Mouse (Mus musculus): Measurements from ENCODE around the gene Qrich2. TPM values are rescaled to one million over a fixed set of nuclear protein-coding genes. Genes with fewer than 3 reads are reported as not detected.

Gene Qrich2
- total and polyA plus RNA-seq, 3 experiments, result 0.29 to 0.38 (median 0.32) TPM

GRCm38 (mm10) chr11:116488207-116488606, 22.2 kb upstream of the Qrich2 start:
- in situ Hi-C loops (cut with MboI; ENCODE audit: low pct_ligation_motif_present, low pct_unique_long_range_greater_than_20kb, low sequenced_read_pairs) (no loop called here), dilution Hi-C loops (cut with MboI; ENCODE audit: extremely low pct_ligation_motif_present, extremely low pct_unique_long_range_greater_than_20kb, low sequenced_read_pairs) (no loop called here)
- peaks cover 39 to 49% of the 10 kb centered on the region in 2 experiments for H3K36me3 ChIP-seq (replicated peaks in 1 of 2; ENCODE audit: control insufficient read depth in 1 of 2, insufficient read depth in 1 of 2, low read length in 1 of 2)
- peaks cover 19% of the 10 kb centered on the region for H3K79me2 ChIP-seq (replicated peaks; ENCODE audit: control insufficient read depth, extremely low read depth, insufficient read depth, poor library complexity, severe bottlenecking)
- no peak overlapping the region for H3K4me3 ChIP-seq (replicated peaks in 1 of 3; ENCODE audit: low read depth in 2 of 3, low read length in 2 of 3, poor library complexity in 1 of 3)
- TF ChIP-seq JUN (IDR thresholded peaks at IDR 0.05; ENCODE audit: insufficient read depth, low read depth, low read length) (no peak), USF1 (IDR thresholded peaks at IDR 0.05; ENCODE audit: low read depth, low read length) (no peak), BHLHE40 (IDR thresholded peaks at IDR 0.05; ENCODE audit: low read depth, low read length) (no peak), ELF1 (IDR thresholded peaks at IDR 0.05; ENCODE audit: low read depth, low read length) (no peak), UBTF (IDR thresholded peaks at IDR 0.05; ENCODE audit: low read depth, low read length) (no peak), KAT2A (IDR thresholded peaks at IDR 0.05; ENCODE audit: insufficient replicate concordance, low read length) (no peak), CHD1 (IDR thresholded peaks at IDR 0.05; ENCODE audit: low read depth, low read length) (no peak), RAD21 (IDR thresholded peaks at IDR 0.05; ENCODE audit: low read depth, low read length) (no peak), GABPA (IDR thresholded peaks at IDR 0.05; ENCODE audit: insufficient replicate concordance, low read depth, low read length) (no peak), ZKSCAN1 (IDR thresholded peaks at IDR 0.05; ENCODE audit: borderline replicate concordance, low read depth, low read length) (no peak)
- no peak overlapping the region for H3K27ac ChIP-seq (ENCODE audit: insufficient read depth, low read depth)
- no peaks in the 10 kb centered on the region for H3K27me3 ChIP-seq (replicated peaks)
- H3K9me3 ChIP-seq (replicated peaks; ENCODE audit: low read length), result peaks cover 8% of the 10 kb centered on the region
- H3K4me1 ChIP-seq (ENCODE audit: control insufficient read depth in 1 of 2, insufficient read depth in 2 of 2), result peaks cover 0 to 12% of the 10 kb centered on the region in 2 experiments; a peak in 2 of 4 replicates
- H3K4me2 ChIP-seq (ENCODE audit: insufficient read depth, low read depth, poor library complexity, severe bottlenecking), result no peak overlapping the region
- no peak for DNase-seq (ENCODE audit: extremely low read depth)
- H3K9ac ChIP-seq (ENCODE audit: insufficient read depth, low read depth), result no peak overlapping the region

- no peak for DNase-seq (ENCODE audit: extremely low read depth)
- no peak overlapping the region for H3K9ac ChIP-seq (ENCODE audit: insufficient read depth, low read depth)
- no peak overlapping the region for H3K27ac ChIP-seq (ENCODE audit: insufficient read depth, low read depth)
- H3K79me2 ChIP-seq (replicated peaks; ENCODE audit: control insufficient read depth, extremely low read depth, insufficient read depth, poor library complexity, severe bottlenecking), result peaks cover 13% of the 10 kb centered on the region
- no peaks in the 10 kb centered on the region for H3K27me3 ChIP-seq (replicated peaks)
- in situ Hi-C loops (cut with MboI; ENCODE audit: low pct_ligation_motif_present, low pct_unique_long_range_greater_than_20kb, low sequenced_read_pairs) (no loop called here), dilution Hi-C loops (cut with MboI; ENCODE audit: extremely low pct_ligation_motif_present, extremely low pct_unique_long_range_greater_than_20kb, low sequenced_read_pairs) (no loop called here)
- no peak overlapping the region for H3K4me2 ChIP-seq (ENCODE audit: insufficient read depth, low read depth, poor library complexity, severe bottlenecking)
- no peak overlapping the region for H3K4me3 ChIP-seq (replicated peaks in 1 of 3; ENCODE audit: low read depth in 2 of 3, low read length in 2 of 3, poor library complexity in 1 of 3)
- H3K36me3 ChIP-seq (replicated peaks in 1 of 2; ENCODE audit: control insufficient read depth in 1 of 2, insufficient read depth in 1 of 2, low read length in 1 of 2), result peaks cover 71 to 85% of the 10 kb centered on the region in 2 experiments
- TF ChIP-seq UBTF (IDR thresholded peaks at IDR 0.05; ENCODE audit: low read depth, low read length) (no peak), ZNF384 (IDR thresholded peaks at IDR 0.05; ENCODE audit: low read depth, low read length) (no peak), BHLHE40 (IDR thresholded peaks at IDR 0.05; ENCODE audit: low read depth, low read length) (no peak), SMC3 (IDR thresholded peaks at IDR 0.05; ENCODE audit: low read depth, low read length) (no peak), USF2 (conservative IDR thresholded peaks at IDR 0.05; ENCODE audit: low read depth, low read length) (no peak), ZC3H11A (IDR thresholded peaks at IDR 0.05; ENCODE audit: low read depth, low read length) (no peak), USF1 (IDR thresholded peaks at IDR 0.05; ENCODE audit: low read depth, low read length) (no peak), POLR2AphosphoS2 (IDR thresholded peaks at IDR 0.05; ENCODE audit: low read depth, low read length) (no peak), MXI1 (IDR thresholded peaks at IDR 0.05; ENCODE audit: low read depth, low read length) (no peak), GABPA (IDR thresholded peaks at IDR 0.05; ENCODE audit: insufficient replicate concordance, low read depth, low read length) (no peak), MAX (IDR thresholded peaks at IDR 0.05; ENCODE audit: low read length) (no peak), MYC (IDR thresholded peaks at IDR 0.05; ENCODE audit: low read depth, low read length) (no peak), HCFC1 (IDR thresholded peaks at IDR 0.05; ENCODE audit: low read depth, low read length) (no peak), CHD1 (IDR thresholded peaks at IDR 0.05; ENCODE audit: low read depth, low read length) (no peak), IRF4 (IDR thresholded peaks at IDR 0.05; ENCODE audit: low read depth, low read length) (no peak), E2F4 (IDR thresholded peaks at IDR 0.05; ENCODE audit: insufficient replicate concordance, low read depth, low read length) (no peak), MAFK (IDR thresholded peaks at IDR 0.05; ENCODE audit: insufficient replicate concordance, low read length) (no peak), SIN3A (IDR thresholded peaks at IDR 0.05; ENCODE audit: low read length) (no peak), EP300 (IDR thresholded peaks at IDR 0.05; ENCODE audit: low read length) (no peak), ZKSCAN1 (IDR thresholded peaks at IDR 0.05; ENCODE audit: borderline replicate concordance, low read depth, low read length) (no peak)
- no peaks in the 10 kb centered on the region for H3K9me3 ChIP-seq (replicated peaks; ENCODE audit: low read length)
- peaks cover 0 to 7% of the 10 kb centered on the region in 2 experiments; a peak in 2 of 4 replicates for H3K4me1 ChIP-seq (ENCODE audit: control insufficient read depth in 1 of 2, insufficient read depth in 2 of 2)
These were observed 18.2 kb upstream of the Qrich2 start for GRCm38 (mm10) chr11:116484261-116484660.

All from CH12.LX (cell line).